Mouse (Mus musculus) embryonic facial prominence, embryonic 14.5 days (tissue): Measurements from ENCODE around the gene Tmem131l. TPM values are rescaled to one million over a fixed set of nuclear protein-coding genes. Genes with fewer than 3 reads are reported as not detected.

Experiments
- ATAC-seq: fragments of 200-750 bp; cut with Nextera tagmentation; 2 replicates; pipeline ENCODE4 v1.8.0; 2017; ENCODE audit warnings: low read depth, moderate number of reproducible peaks, moderate TSS enrichment
- DNase-seq: peaks from one replicate; pipeline ENCODE4 v3.0.0-alpha.2; 2015; ENCODE audit warnings: low spot score
- H3K27ac ChIP-seq: fragments of 300-500 bp; sonication (generic); replicated peaks from 2 replicates; pipeline ENCODE4 v1.5.1; 2014; ENCODE audit warnings: low read depth, mild to moderate bottlenecking, low read length, moderate library complexity
- H3K27me3 ChIP-seq: fragments of 300-500 bp; sonication (generic); replicated peaks from 2 replicates; pipeline ENCODE4 v1.6.1; 2014; ENCODE audit warnings: low read length; ENCODE audit not compliant: control insufficient read depth, insufficient read depth
- H3K36me3 ChIP-seq: fragments of 300-500 bp; sonication (generic); 2 replicates; pipeline ENCODE4 v1.6.1; 2014; ENCODE audit warnings: low read length, mixed read lengths; ENCODE audit not compliant: control insufficient read depth, insufficient read depth
- H3K4me1 ChIP-seq: fragments of 300-500 bp; sonication (generic); 2 replicates; pipeline ENCODE4 v1.6.1; 2014; ENCODE audit warnings: antibody characterized with exemption, low read length; ENCODE audit not compliant: control insufficient read depth, insufficient read depth
- H3K4me2 ChIP-seq: fragments of 300-500 bp; sonication (generic); 2 replicates; pipeline ENCODE4 v1.6.1; 2014; ENCODE audit warnings: low read depth, mild to moderate bottlenecking, low read length, moderate library complexity, mixed read lengths
- H3K4me3 ChIP-seq: fragments of 300-500 bp; sonication (generic); 2 replicates; pipeline ENCODE4 v1.5.1; 2014; ENCODE audit warnings: low read depth, mild to moderate bottlenecking, low read length
- H3K9ac ChIP-seq: fragments of 300-500 bp; sonication (generic); 2 replicates; pipeline ENCODE4 v1.6.1; 2014; ENCODE audit warnings: low read depth, mild to moderate bottlenecking, low read length, moderate library complexity, mixed read lengths
- H3K9me3 ChIP-seq: fragments of 300-500 bp; sonication (generic); 2 replicates; pipeline ENCODE4 v1.6.1; 2016; ENCODE audit warnings: low read length; ENCODE audit not compliant: control insufficient read depth
- WGBS: fragments of 180-500 bp; shearing (Covaris S2); extraction: QIAGEN DNeasy Blood & Tissue Kit; methylation state at CpG from one replicate; pipeline ENCODE4 v1.1.7; 2014; 5-methylcytosine and 5-hydroxymethylcytosine counted together
- polyA plus RNA-seq: library from polyadenylated mRNA; unstranded; fragments of >200 nt; fragmentation: Nextera tagmentation; extraction: Ambion mirVana; gene quantifications from 2 replicates; pipeline ENCODE4 v1.2.1, GENCODE M21; 2014

Gene Tmem131l
- 46.5 and 61.2 TPM in 2 replicates for polyA plus RNA-seq

GRCm38 (mm10) chr3:84039646-84040475, at the start of gene Tmem131l:
Gene Tmem131l, minus strand, starts transcription at chr3:84040175.
- Histone ChIP-seq H3K9ac (peak within 1 kb of the TSS; percentile 93), H3K36me3 (peaks cover 8% of the 10 kb centered on the region; the same call in 1 of the 2 replicates), H3K9me3 (no peaks in the 10 kb centered on the region), H3K4me2 (peak within 1 kb of the TSS; percentile 99), H3K27me3 (no peaks in the 10 kb centered on the region), H3K4me3 (peak within 1 kb of the TSS; percentile 90), H3K4me1 (peaks cover 13% of the 10 kb centered on the region), H3K27ac (peak within 1 kb of the TSS; percentile 89)
- WGBS = under 1% methylated on average over 40 of the region's 100 CpGs
- ATAC-seq (peak; percentile 95), DNase-seq (peak; percentile 95)

DNA sequence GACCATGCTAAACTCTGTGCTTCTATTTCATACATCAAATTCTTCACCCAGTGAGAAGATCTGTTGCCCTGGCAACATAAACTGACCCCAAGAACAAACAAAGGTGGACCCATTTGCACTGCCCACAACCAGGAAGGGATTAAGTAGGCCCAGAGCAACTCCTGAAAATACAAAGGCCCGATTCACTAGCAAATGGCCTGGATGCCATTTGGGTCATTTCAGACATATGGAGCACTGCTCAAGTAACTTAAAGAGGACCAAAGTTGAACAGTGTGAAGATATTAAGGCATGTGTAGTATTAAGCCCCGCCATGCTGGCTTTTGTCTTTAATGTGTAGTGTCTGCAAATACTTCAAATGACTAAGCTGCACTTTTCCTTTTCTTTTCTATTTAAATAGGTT, 46.9 kb upstream of the Tmem131l start:
- ATAC-seq (no peak), DNase-seq (no peak)
- Histone ChIP-seq H3K36me3 (no peaks in the 10 kb centered on the region), H3K9me3 (peaks cover 4% of the 10 kb centered on the region), H3K9ac (no peak overlapping the region), H3K4me2 (no peak overlapping the region), H3K27ac (no peak overlapping the region), H3K27me3 (no peaks in the 10 kb centered on the region), H3K4me3 (no peak overlapping the region), H3K4me1 (no peaks in the 10 kb centered on the region)
- WGBS = 59% methylated on average over 2 of the region's 2 CpGs

DNA sequence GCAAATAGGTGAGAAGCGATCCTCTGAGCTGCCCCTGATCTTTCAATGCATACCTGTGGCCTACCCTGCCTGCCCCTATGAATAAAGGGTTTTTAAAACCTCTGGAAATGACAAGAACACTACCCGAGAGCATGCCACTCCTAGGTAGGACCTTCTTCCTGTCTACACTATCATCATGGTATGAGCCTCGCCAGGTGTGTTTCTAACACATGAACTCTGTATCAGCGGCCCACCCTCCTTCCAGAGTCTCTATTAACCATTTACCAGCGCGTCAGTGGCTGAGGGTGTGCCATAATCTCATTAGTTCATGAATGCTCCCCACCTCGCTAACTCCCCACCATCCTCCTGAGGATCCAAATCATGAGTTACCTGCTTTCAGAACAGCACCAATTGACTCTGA, 46.4 kb upstream of the Tmem131l start:
- Histone ChIP-seq H3K36me3 (no peaks in the 10 kb centered on the region), H3K4me3 (no peak overlapping the region), H3K4me2 (no peak overlapping the region), H3K9me3 (peaks cover 5% of the 10 kb centered on the region), H3K27ac (no peak overlapping the region), H3K4me1 (no peaks in the 10 kb centered on the region), H3K9ac (no peak overlapping the region), H3K27me3 (no peaks in the 10 kb centered on the region)
- WGBS = 86% methylated on average over 7 of the region's 7 CpGs
- no peak for ATAC-seq
- DNase-seq = no peak

- peak; percentile 56 for DNase-seq
- Histone ChIP-seq H3K4me2 (no peak overlapping the region), H3K4me3 (no peak overlapping the region), H3K36me3 (no peaks in the 10 kb centered on the region), H3K9ac (no peak overlapping the region), H3K27me3 (no peaks in the 10 kb centered on the region), H3K9me3 (peaks cover 5% of the 10 kb centered on the region), H3K4me1 (no peaks in the 10 kb centered on the region), H3K27ac (no peak overlapping the region)
- 29% methylated on average over 9 of the region's 9 CpGs for WGBS
- ATAC-seq = no peak
Observed at GRCm38 (mm10) chr3:84085429-84085828, 45.5 kb upstream of the Tmem131l start.

DNA sequence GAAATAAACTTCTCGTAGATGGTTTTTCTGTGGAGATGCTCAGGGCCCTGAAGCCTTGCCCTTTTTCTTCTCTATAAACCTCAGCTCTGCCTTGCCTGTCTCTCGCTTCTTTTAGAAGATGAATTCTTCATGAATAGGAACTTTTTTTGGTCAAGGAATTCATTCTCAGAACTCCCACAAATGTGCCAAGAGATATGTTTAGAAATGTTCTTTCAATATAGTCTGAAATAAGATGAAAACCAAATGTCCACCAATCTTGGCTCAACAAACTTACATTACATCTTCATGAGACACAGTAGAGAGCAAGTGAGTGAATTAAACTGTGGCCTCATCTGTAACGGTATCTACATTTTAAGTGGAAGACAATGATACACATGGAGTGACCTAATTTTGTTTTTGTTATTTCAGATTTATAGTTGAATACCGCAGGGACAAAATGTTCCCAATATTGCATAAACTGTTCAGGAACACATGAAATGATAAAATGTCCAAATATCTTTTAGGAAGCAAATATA, 41.3 kb upstream of the Tmem131l start:
- ATAC-seq (no peak), DNase-seq (no peak)
- Histone ChIP-seq H3K9ac (no peak overlapping the region), H3K4me2 (no peak overlapping the region), H3K4me1 (no peaks in the 10 kb centered on the region), H3K4me3 (no peak overlapping the region), H3K36me3 (no peaks in the 10 kb centered on the region), H3K27me3 (no peaks in the 10 kb centered on the region), H3K9me3 (peaks cover 5% of the 10 kb centered on the region), H3K27ac (peak overlapping the region; percentile 6; the same call in 1 of the 2 replicates)
- WGBS = 76% methylated on average over 4 of the region's 4 CpGs

DNA sequence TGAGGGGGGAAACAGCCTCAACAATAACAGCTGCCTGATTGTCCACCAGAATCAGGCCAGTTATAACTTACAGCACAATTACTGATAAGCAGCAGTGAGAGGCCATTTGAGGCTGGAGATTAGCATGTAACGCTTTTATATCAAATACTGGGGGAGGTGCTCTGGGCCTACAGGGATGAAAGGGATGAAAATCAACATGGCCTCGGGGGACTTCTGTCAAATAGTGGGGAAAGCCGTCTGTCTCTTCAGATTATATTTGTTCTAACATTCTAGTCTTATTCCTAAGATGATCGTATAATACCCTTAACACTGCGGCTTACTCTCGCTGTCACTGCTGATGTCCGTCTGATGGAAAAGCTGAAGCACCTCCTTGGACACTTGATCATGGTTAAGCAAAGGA, 40.1 kb upstream of the Tmem131l start:
- H3K4me3 ChIP-seq = no peak overlapping the region
- H3K4me1 ChIP-seq = no peaks in the 10 kb centered on the region
- H3K4me2 ChIP-seq = no peak overlapping the region
- H3K36me3 ChIP-seq = no peaks in the 10 kb centered on the region
- H3K27me3 ChIP-seq = no peaks in the 10 kb centered on the region
- peaks cover 5% of the 10 kb centered on the region for H3K9me3 ChIP-seq
- WGBS = 72% methylated on average over 7 of the region's 7 CpGs
- H3K9ac ChIP-seq = no peak overlapping the region
- no peak for ATAC-seq
- no peak overlapping the region for H3K27ac ChIP-seq
- DNase-seq = no peak

DNA sequence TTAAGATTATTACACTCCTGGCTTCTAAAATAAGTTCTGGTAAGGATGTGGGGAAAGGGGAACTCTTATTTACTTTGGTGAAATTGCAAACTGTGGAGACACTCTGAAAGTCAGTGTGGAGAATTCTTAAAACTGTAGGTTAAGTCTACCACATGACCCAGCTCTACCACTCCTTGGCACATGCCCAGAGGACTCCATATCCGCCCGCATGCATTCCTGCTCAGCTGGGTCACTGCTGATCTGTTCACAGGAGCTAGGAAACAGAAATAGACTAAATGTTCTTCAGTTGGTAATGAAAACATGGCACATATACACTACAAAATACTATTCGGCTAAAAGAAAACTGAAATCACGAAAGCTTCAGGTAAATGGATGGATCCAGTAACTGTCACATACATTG, 37.5 kb upstream of the Tmem131l start:
- Histone ChIP-seq H3K9me3 (peaks cover 5% of the 10 kb centered on the region), H3K36me3 (no peaks in the 10 kb centered on the region), H3K4me2 (no peak overlapping the region), H3K27me3 (no peaks in the 10 kb centered on the region), H3K27ac (no peak overlapping the region), H3K4me3 (no peak overlapping the region), H3K4me1 (no peaks in the 10 kb centered on the region), H3K9ac (no peak overlapping the region)
- ATAC-seq (no peak), DNase-seq (no peak)
- WGBS = 70% methylated on average over 4 of the region's 4 CpGs

DNA sequence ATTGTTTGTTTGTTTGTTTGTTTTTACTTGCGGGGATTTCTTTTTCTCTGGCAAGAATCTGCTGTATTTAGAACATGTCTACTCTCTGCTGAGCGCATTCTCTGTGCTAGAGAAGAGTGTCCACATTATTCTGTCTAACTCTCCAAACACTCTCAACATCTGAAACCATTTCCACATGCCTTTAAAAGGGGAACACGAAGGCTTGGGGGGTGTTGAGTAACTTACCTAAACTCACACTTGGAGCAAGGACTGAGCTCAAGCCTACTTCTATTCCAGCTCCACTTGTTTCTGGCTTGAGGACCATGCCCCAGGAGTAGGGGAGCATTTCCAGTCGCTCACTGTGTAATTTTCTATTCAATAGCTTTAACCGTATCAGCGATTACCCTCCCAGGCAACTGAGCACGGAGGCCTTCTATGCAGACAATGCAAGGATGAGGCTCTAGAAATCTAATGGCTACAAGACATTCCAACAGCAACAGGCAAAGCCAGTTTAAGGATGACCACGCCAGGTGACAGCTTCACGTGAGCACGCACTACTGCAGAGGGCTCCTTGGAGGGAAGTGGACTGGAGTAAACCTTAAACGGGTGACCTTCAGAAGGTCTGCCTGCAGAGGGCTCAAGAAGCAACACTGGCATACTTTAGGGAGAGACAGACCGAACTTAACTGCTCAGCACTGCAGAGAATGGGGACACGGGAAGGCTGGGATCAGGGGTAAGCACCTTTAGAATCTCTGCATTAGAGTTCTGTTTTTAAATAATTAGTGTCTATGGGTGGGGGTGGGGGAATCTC, 36.8 kb upstream of the Tmem131l start:
- H3K4me2 ChIP-seq = no peak overlapping the region
- H3K9me3 ChIP-seq = no peaks in the 10 kb centered on the region
- no peaks in the 10 kb centered on the region for H3K27me3 ChIP-seq
- ATAC-seq = no peak
- H3K27ac ChIP-seq = no peak overlapping the region
- H3K4me1 ChIP-seq = no peaks in the 10 kb centered on the region
- no peaks in the 10 kb centered on the region for H3K36me3 ChIP-seq
- H3K4me3 ChIP-seq = no peak overlapping the region
- DNase-seq = no peak
- no peak overlapping the region for H3K9ac ChIP-seq
- WGBS = 70% methylated on average over 13 of the region's 13 CpGs
